ENCODE assay signal across 11 mouse cellular contexts in the genomic region with DNA sequence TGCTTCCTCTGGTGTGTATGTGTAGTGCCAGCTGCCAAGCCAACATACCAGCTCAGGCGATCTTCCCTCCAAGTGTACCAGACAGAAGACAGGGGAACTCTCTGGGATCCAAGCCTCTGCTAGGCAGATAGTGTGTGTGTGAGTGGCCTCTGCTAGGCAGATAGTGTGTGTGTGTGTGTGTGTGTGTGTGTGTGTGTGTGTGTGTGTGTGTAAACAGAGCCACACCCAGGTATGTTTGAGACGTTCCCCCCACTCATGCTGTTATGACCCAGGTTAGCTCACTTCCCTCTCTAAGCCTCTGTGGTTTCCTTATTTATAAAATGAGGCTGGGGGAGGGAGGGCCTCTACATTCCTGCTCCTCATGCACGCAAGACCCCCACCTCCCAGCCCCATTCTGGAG. TPM values are rescaled to one million over a fixed set of nuclear protein-coding genes. Genes with fewer than 3 reads are reported as not detected.
DNase-seq lines count a peak whose midpoint lies in the region; ATAC-seq and TF ChIP-seq lines count a peak whose summit lies in the region.
"Had no signal": no experiment of that assay in that cellular context is flagged by ENCODE, and none has a peak within 500 bp of the region (broad histone marks: within the 10 kb centered on the region; RNA-seq: fewer than 3 reads in every experiment).

No protein-coding gene starts in this region.

- H3K27ac ChIP-seq in kidney, adult 2 months (ENCODE audit: insufficient read depth, low read depth, low read length), result peak overlapping the region; percentile 67
- H3K27ac ChIP-seq in bone marrow, adult 2 months (ENCODE audit: control insufficient read depth, insufficient read depth, low read depth, low read length, poor library complexity), result peak overlapping the region; percentile 95
- peak overlapping the region; percentile 50 for H3K27ac ChIP-seq in intestine, postnatal 0 days (ENCODE audit: low read depth, low read length)

- no peak for DNase-seq in kidney, adult 2 months
- DNase-seq in kidney, adult 11 months, result no peak
- DNase-seq in urinary bladder, postnatal 14 days (ENCODE audit: low spot score), result no peak
- no peak for DNase-seq in adrenal gland, postnatal 14 days
- no peak for DNase-seq in adrenal gland, adult (ENCODE audit: inconsistent age in 2 of 2, low spot score in 1 of 2)

- TF ChIP-seq CTCF in kidney, adult 2 months (conservative IDR thresholded peaks at IDR 0.05; ENCODE audit: insufficient read depth, insufficient read length, low read depth, low read length), result no peak
- TF ChIP-seq CTCF in bone marrow, adult 2 months (IDR thresholded peaks at IDR 0.05; ENCODE audit: control insufficient read depth, insufficient read depth, low read length), result no peak
- no peak for TF ChIP-seq CTCF in intestine, postnatal 0 days (IDR thresholded peaks at IDR 0.05; ENCODE audit: low read depth)

- no peaks in the 10 kb centered on the region for H3K9me3 ChIP-seq in intestine, postnatal 0 days (ENCODE audit: control insufficient read depth)
- no peaks in the 10 kb centered on the region for H3K9me3 ChIP-seq in megakaryocyte, embryonic 14.5 days

- WGBS in kidney, adult 2 months, result 44% methylated on average over 3 of the region's 3 CpGs
- 15% methylated on average over 3 of the region's 3 CpGs for WGBS in bone marrow, adult 2 months
- 37% methylated on average over 3 of the region's 3 CpGs for WGBS in intestine, postnatal 0 days

- H3K9ac ChIP-seq in intestine, postnatal 0 days (ENCODE audit: low read depth, low read length), result no peak overlapping the region

- no peaks in the 10 kb centered on the region for H3K27me3 ChIP-seq in kidney, adult 2 months (replicated peaks; ENCODE audit: control insufficient read depth, insufficient read depth, low read length)
- H3K27me3 ChIP-seq in intestine, postnatal 0 days (replicated peaks; ENCODE audit: control insufficient read depth, insufficient read depth, low read length), result 0 out of 2 replicates have a peak, but pooled peaks cover 3% of the 10 kb centered on the region
- peaks cover 55% of the 10 kb centered on the region for H3K27me3 ChIP-seq in megakaryocyte, embryonic 14.5 days (replicated peaks)

- H3K4me3 ChIP-seq in kidney, adult 2 months (ENCODE audit: insufficient read depth, low read depth, low read length), result no peak overlapping the region
- H3K4me3 ChIP-seq in bone marrow, adult 2 months (replicated peaks; ENCODE audit: control insufficient read depth, low read depth, low read length), result peak overlapping the region; percentile 27
- H3K4me3 ChIP-seq in intestine, postnatal 0 days (ENCODE audit: low read depth, low read length), result no peak overlapping the region
- H3K4me3 ChIP-seq in megakaryocyte, embryonic 14.5 days (replicated peaks), result peak overlapping the region; percentile 86

- H3K4me2 ChIP-seq in intestine, postnatal 0 days (replicated peaks; ENCODE audit: low read depth), result no peak overlapping the region

- H3K36me3 ChIP-seq in kidney, adult 2 months (ENCODE audit: control insufficient read depth, insufficient read depth, low read length), result no peaks in the 10 kb centered on the region
- no peaks in the 10 kb centered on the region for H3K36me3 ChIP-seq in intestine, postnatal 0 days (ENCODE audit: control insufficient read depth, insufficient read depth)
- H3K36me3 ChIP-seq in megakaryocyte, embryonic 14.5 days (replicated peaks; ENCODE audit: low read length), result no peaks in the 10 kb centered on the region

- H3K4me1 ChIP-seq in kidney, adult 2 months (ENCODE audit: control insufficient read depth, insufficient read depth, low read length), result 0 out of 2 replicates have a peak, but pooled peaks cover 3% of the 10 kb centered on the region
- peaks cover 8% of the 10 kb centered on the region for H3K4me1 ChIP-seq in bone marrow, adult 2 months (ENCODE audit: control insufficient read depth, insufficient read depth, low read length)
- H3K4me1 ChIP-seq in intestine, postnatal 0 days (replicated peaks; ENCODE audit: control insufficient read depth, insufficient read depth, low read length), result no peaks in the 10 kb centered on the region
- peaks cover 45% of the 10 kb centered on the region for H3K4me1 ChIP-seq in megakaryocyte, embryonic 14.5 days

- peak; percentile 61 for ATAC-seq in intestine, postnatal 0 days

- TF ChIP-seq POLR2A in kidney, adult 2 months (IDR thresholded peaks at IDR 0.05; ENCODE audit: low read depth, low read length), result no peak
- TF ChIP-seq POLR2A in bone marrow, adult 2 months (IDR thresholded peaks at IDR 0.05; ENCODE audit: borderline replicate concordance, control insufficient read depth, low read depth, low read length), result peak; percentile 24; the same call in 1 of the 2 replicates

RNA-seq across cellular contexts. Expression of a gene that starts 10.7 kb away (rescaled TPM):
- polyA plus RNA-seq in kidney, adult 2 months (2012; rRNA removed), result 37.8 and 43.3 TPM in 2 replicates
- polyA plus RNA-seq in bone marrow, adult 2 months (2011; ENCODE audit: insufficient read depth, insufficient read length, low replicate concordance, missing spikeins), result 25.9 and 26.5 TPM in 2 replicates
- 7.1 and 7.3 TPM in 2 replicates for polyA plus RNA-seq in intestine, postnatal 0 days (2015; fragmentation: Nextera tagmentation; extraction: Ambion mirVana)
- polyA plus RNA-seq in megakaryocyte, embryonic 14.5 days (2012; ENCODE audit: insufficient read depth, low replicate concordance), result 7.3 and 31.9 TPM in 2 replicates
- 13.7 and 26.8 TPM in 2 replicates for total RNA-seq in adrenal gland, postnatal 14 days (2021)

RNA-seq across cellular contexts. Expression of a gene that starts 31.6 kb away (rescaled TPM):
- not detected in 2 replicates for polyA plus RNA-seq in kidney, adult 2 months (2012; rRNA removed)
- not detected in 2 replicates for polyA plus RNA-seq in bone marrow, adult 2 months (2011; ENCODE audit: insufficient read depth, insufficient read length, low replicate concordance, missing spikeins)
- polyA plus RNA-seq in intestine, postnatal 0 days (2015; fragmentation: Nextera tagmentation; extraction: Ambion mirVana), result 1.1 and 1.5 TPM in 2 replicates
- 0.77 TPM in 1 of 2 replicates, not detected in the other for polyA plus RNA-seq in megakaryocyte, embryonic 14.5 days (2012; ENCODE audit: insufficient read depth, low replicate concordance)
- total RNA-seq in adrenal gland, postnatal 14 days (2021), result not detected in 2 replicates
- total RNA-seq: adrenal gland, postnatal 10 days; layer of hippocampus, postnatal 25 days had no signal
- polyA plus RNA-seq: heart, embryonic 14.5 days had no signal

RNA-seq across cellular contexts. Expression of a gene that starts 52.4 kb away (rescaled TPM):
- polyA plus RNA-seq in kidney, adult 2 months (2012; rRNA removed), result 33.5 and 35.6 TPM in 2 replicates
- polyA plus RNA-seq in bone marrow, adult 2 months (2011; ENCODE audit: insufficient read depth, insufficient read length, low replicate concordance, missing spikeins), result 20.1 and 34.8 TPM in 2 replicates
- polyA plus RNA-seq in intestine, postnatal 0 days (2015; fragmentation: Nextera tagmentation; extraction: Ambion mirVana), result 21.4 and 23.6 TPM in 2 replicates
- polyA plus RNA-seq in megakaryocyte, embryonic 14.5 days (2012; ENCODE audit: insufficient read depth, low replicate concordance), result 302 and 455 TPM in 2 replicates
- total RNA-seq in adrenal gland, postnatal 14 days (2021), result 72.5 and 83.6 TPM in 2 replicates

Comparison
In these comparisons a context has a peak if more than half of its experiments do, and no peak if none do; other contexts are left out.
1. H3K4me3 ChIP-seq: peak in bone marrow, adult 2 months (single experiment) and megakaryocyte, embryonic 14.5 days (single experiment); none in kidney, adult 2 months (single experiment) and intestine, postnatal 0 days (single experiment).
2. Peak in every context shown above with its lines, with median percentiles within 50 percentile points of each other: H3K27ac ChIP-seq.